Mouse (Mus musculus) ovary, postnatal 14 days (tissue): ENCODE measurements around the gene Cd86.

ENCODE experiments used
- DNase-seq: peaks from one replicate; pipeline ENCODE4 v3.0.0; 2022; ENCODE audit warnings: low spot score

Cd86 gene

GRCm38 (mm10) chr16:36598265-36598664, 67.6 kb downstream of the Cd86 start:
- DNase-seq, result no peak

- no peak for DNase-seq
Measured at GRCm38 (mm10) chr16:36596671-36597410, 69.0 kb downstream of the Cd86 start.

- no peak for DNase-seq
Measured at GRCm38 (mm10) chr16:36589898-36590297, 76.0 kb downstream of the Cd86 start.

- DNase-seq, result no peak
Measured at GRCm38 (mm10) chr16:36587971-36588370, 77.9 kb downstream of the Cd86 start.

GRCm38 (mm10) chr16:36582073-36582472, 83.8 kb downstream of the Cd86 start:
- DNase-seq, result no peak

- no peak for DNase-seq
Measured at GRCm38 (mm10) chr16:36571942-36572341, 93.9 kb downstream of the Cd86 start.

GRCm38 (mm10) chr16:36561386-36562338, 104.2 kb downstream of the Cd86 start, which contains the start of gene Casr:
Gene Casr, minus strand, starts transcription at chr16:36562141.
- DNase-seq, result no peak

- DNase-seq, result no peak
Measured at GRCm38 (mm10) chr16:36559573-36559972, 106.3 kb downstream of the Cd86 start.

- no peak for DNase-seq
Measured at GRCm38 (mm10) chr16:36555672-36556165, 110.2 kb downstream of the Cd86 start.
